In genomic region chr4:130662979-130663725, GRCm38 (mm10) we compare ENCODE assay signal across 8 mouse cellular contexts. TPM values are rescaled to one million over a fixed set of nuclear protein-coding genes. Genes with fewer than 3 reads are reported as not detected.
DNase-seq lines count a peak whose midpoint lies in the region; ATAC-seq and TF ChIP-seq lines count a peak whose summit lies in the region.

TSS of gene Pum1 (plus strand) at chr4:130663321.

- peaks cover 4 to 31% of the 10 kb centered on the region in 2 experiments; a peak in 3 of 4 replicates for H3K36me3 ChIP-seq in MEL (ENCODE audit: control insufficient read depth in 1 of 2, insufficient read depth in 2 of 2, low read length in 2 of 2)
- H3K36me3 ChIP-seq in lung, embryonic 16.5 days (ENCODE audit: control insufficient read depth, insufficient read depth, low read length): no peaks in the 10 kb centered on the region

- under 1% methylated on average over 88 of the region's 90 CpGs for WGBS in cerebellum, adult 2 months
- WGBS in lung, embryonic 16.5 days: under 1% methylated on average over 78 of the region's 90 CpGs

- TF ChIP-seq CTCF in MEL (IDR thresholded peaks at IDR 0.05 in 2 of 3, conservative IDR thresholded peaks at IDR 0.05 in 1 of 3; ENCODE audit: control insufficient read depth in 1 of 3, insufficient read depth in 1 of 3, low read depth in 2 of 3, low read length in 3 of 3, poor library complexity in 1 of 3, severe bottlenecking in 1 of 3): no peak
- TF ChIP-seq CTCF in cerebellum, adult 2 months (IDR thresholded peaks at IDR 0.05; ENCODE audit: borderline replicate concordance, insufficient read depth, low read depth, low read length): no peak

- TF ChIP-seq POLR2A in MEL (IDR thresholded peaks at IDR 0.05; ENCODE audit: control insufficient read depth in 1 of 2, insufficient read depth in 1 of 2, low read depth in 1 of 2, low read length in 2 of 2, poor library complexity in 1 of 2): peak; percentile 84 to 86
- TF ChIP-seq POLR2A in cerebellum, adult 2 months (IDR thresholded peaks at IDR 0.05; ENCODE audit: borderline replicate concordance, insufficient read depth, low read length): peak; percentile 81

- peaks cover 45% of the 10 kb centered on the region for H3K79me2 ChIP-seq in MEL (ENCODE audit: control insufficient read depth, insufficient read depth, low read length, poor library complexity)

- H3K27me3 ChIP-seq in MEL (ENCODE audit: control insufficient read depth in 1 of 2, insufficient read depth in 2 of 2, low read length in 2 of 2): no peaks in the 10 kb centered on the region
- H3K27me3 ChIP-seq in cerebellum, adult 2 months (ENCODE audit: control insufficient read depth, insufficient read depth, low read length): no peaks in the 10 kb centered on the region
- H3K27me3 ChIP-seq in lung, embryonic 16.5 days (ENCODE audit: control insufficient read depth, insufficient read depth, low read depth, low read length): no peaks in the 10 kb centered on the region

- no peak for TF ChIP-seq RAD21 in MEL (IDR thresholded peaks at IDR 0.05; ENCODE audit: low read depth, low read length)

- H3K4me2 ChIP-seq in lung, embryonic 16.5 days (ENCODE audit: low read depth, low read length): peak within 1 kb of the TSS; percentile 82

- H3K9ac ChIP-seq in MEL (ENCODE audit: control insufficient read depth, low read depth, low read length, poor library complexity, severe bottlenecking): peak within 1 kb of the TSS; percentile 95
- H3K9ac ChIP-seq in lung, embryonic 16.5 days (ENCODE audit: low read length): peak within 1 kb of the TSS; percentile 99

- DNase-seq in MEL (ENCODE audit: low read depth, low spot score): peak; percentile 93
- peak; percentile 88 to 91 for DNase-seq in cerebellum, adult 2 months
- DNase-seq in forelimb bud, embryonic 11.5 days (ENCODE audit: low read depth, low spot score): peak; percentile 94
- DNase-seq in layer of hippocampus, adult 9-10 months (ENCODE audit: low spot score): peak; percentile 25
- peak; percentile 62 for DNase-seq in ovary, postnatal 10 days (ENCODE audit: low spot score)
- peak; percentile 90 to 91 for DNase-seq in thymus, postnatal 10 days (ENCODE audit: low spot score in 2 of 2)

- peak; percentile 80 to 81 for ATAC-seq in hematopoietic stem cell, adult 5-6 weeks (replicated peaks in 1 of 2; ENCODE audit: insufficient read depth in 1 of 2, low FRiP score in 2 of 2, low TSS enrichment in 1 of 2, low read depth in 1 of 2, poor library complexity in 2 of 2, severe bottlenecking in 2 of 2)
- ATAC-seq in lung, embryonic 16.5 days (ENCODE audit: low read depth): peak; percentile 95

- no peak for TF ChIP-seq EP300 in MEL (IDR thresholded peaks at IDR 0.05; ENCODE audit: low read depth in 1 of 2, low read length in 2 of 2)

- peak within 1 kb of the TSS; percentile 96 to 98 for H3K4me3 ChIP-seq in MEL (ENCODE audit: control insufficient read depth in 1 of 2, insufficient read depth in 1 of 2, low read depth in 2 of 2, low read length in 2 of 2)
- peak within 1 kb of the TSS; percentile 72 for H3K4me3 ChIP-seq in cerebellum, adult 2 months (replicated peaks; ENCODE audit: insufficient read depth, low read depth, low read length)
- peak within 1 kb of the TSS; percentile 100 for H3K4me3 ChIP-seq in lung, embryonic 16.5 days (ENCODE audit: low read length)

- peaks cover 8 to 10% of the 10 kb centered on the region in 2 experiments; a peak in 3 of 4 replicates for H3K4me1 ChIP-seq in MEL (ENCODE audit: control insufficient read depth in 1 of 2, insufficient read depth in 2 of 2, low read length in 2 of 2)
- H3K4me1 ChIP-seq in cerebellum, adult 2 months (ENCODE audit: control insufficient read depth, insufficient read depth, low read length): no peaks in the 10 kb centered on the region; the same call in none of the 2 replicates
- H3K4me1 ChIP-seq in lung, embryonic 16.5 days (replicated peaks; ENCODE audit: control insufficient read depth, insufficient read depth, low read length): peaks cover 21% of the 10 kb centered on the region

- no peaks in the 10 kb centered on the region for H3K9me3 ChIP-seq in MEL (replicated peaks; ENCODE audit: insufficient read depth, low read length)
- H3K9me3 ChIP-seq in lung, embryonic 16.5 days (ENCODE audit: control insufficient read depth, low read length): no peaks in the 10 kb centered on the region

- peak within 1 kb of the TSS; percentile 91 for H3K27ac ChIP-seq in MEL (ENCODE audit: control insufficient read depth, low read depth, low read length)
- peak within 1 kb of the TSS; percentile 57 for H3K27ac ChIP-seq in cerebellum, adult 2 months (ENCODE audit: insufficient read depth, low read length)
- peak within 1 kb of the TSS; percentile 96 for H3K27ac ChIP-seq in lung, embryonic 16.5 days (ENCODE audit: low read length)

TF ChIP-seq in MEL, 35 proteins besides CTCF, POLR2A, EP300 and RAD21:
- TF ChIP-seq HCFC1 (IDR thresholded peaks at IDR 0.05; ENCODE audit: low read depth, low read length) (peak; percentile 79), GATA1 (IDR thresholded peaks at IDR 0.05; ENCODE audit: low read depth, low read length) (no peak), TAL1 (IDR thresholded peaks at IDR 0.05; ENCODE audit: low read length) (no peak), UBTF (IDR thresholded peaks at IDR 0.05; ENCODE audit: borderline replicate concordance, insufficient read depth, low read depth, low read length) (0 out of 2 replicates have a peak, but pooled peaks have one; percentile 47), MAX (IDR thresholded peaks at IDR 0.05; ENCODE audit: low read length) (peak; percentile 59; the same call in 1 of the 2 replicates), KAT2A (conservative IDR thresholded peaks at IDR 0.05; ENCODE audit: low read depth, low read length) (no peak; the same call in 1 of the 2 replicates), ZKSCAN1 (IDR thresholded peaks at IDR 0.05; ENCODE audit: low read depth, low read length) (no peak), RCOR1 (IDR thresholded peaks at IDR 0.05; ENCODE audit: low read depth, low read length) (no peak), MAFK (IDR thresholded peaks at IDR 0.05; ENCODE audit: borderline replicate concordance, low read depth, low read length) (no peak), ELF1 (IDR thresholded peaks at IDR 0.05; ENCODE audit: low read depth, low read length) (no peak), SIN3A (IDR thresholded peaks at IDR 0.05; ENCODE audit: low read length) (no peak; the same call in 1 of the 2 replicates), MAZ (IDR thresholded peaks at IDR 0.05; ENCODE audit: low read depth, low read length) (no peak; the same call in 1 of the 2 replicates), MEF2A (IDR thresholded peaks at IDR 0.05; ENCODE audit: extremely low read depth, insufficient replicate concordance, low read depth, low read length, poor library complexity, severe bottlenecking) (no peak), CHD2 (IDR thresholded peaks at IDR 0.05; ENCODE audit: low read length) (no peak), POLR2AphosphoS2 (IDR thresholded peaks at IDR 0.05; ENCODE audit: low read length) (peak; percentile 80), ZMIZ1 (IDR thresholded peaks at IDR 0.05; ENCODE audit: low read depth, low read length) (peak; percentile 79), MYC (IDR thresholded peaks at IDR 0.05; ENCODE audit: low read depth, low read length) (peak; percentile 57), ETS1 (IDR thresholded peaks at IDR 0.05; ENCODE audit: low read depth, low read length) (no peak), E2F4 (IDR thresholded peaks at IDR 0.05; ENCODE audit: borderline replicate concordance, low read depth, low read length) (no peak), GABPA (IDR thresholded peaks at IDR 0.05; ENCODE audit: low read depth, low read length) (no peak), MXI1 (IDR thresholded peaks at IDR 0.05; ENCODE audit: low read depth, low read length) (peak; percentile 71), POLR2AphosphoS5 (IDR thresholded peaks at IDR 0.05; ENCODE audit: borderline replicate concordance, low read depth, low read length) (no peak), SMC3 (IDR thresholded peaks at IDR 0.05; ENCODE audit: low read depth, low read length) (no peak), TBP (IDR thresholded peaks at IDR 0.05; ENCODE audit: low read depth, low read length) (peak; percentile 51; the same call in 1 of the 2 replicates), TCF12 (IDR thresholded peaks at IDR 0.05; ENCODE audit: low read depth, low read length) (peak; percentile 44; the same call in 1 of the 2 replicates), MYB (IDR thresholded peaks at IDR 0.05; ENCODE audit: low read depth, low read length) (no peak), NRF1 (IDR thresholded peaks at IDR 0.05; ENCODE audit: insufficient read depth, low read depth, low read length, poor library complexity, severe bottlenecking) (peak; percentile 38; the same call in 1 of the 2 replicates), ZC3H11A (IDR thresholded peaks at IDR 0.05; ENCODE audit: low read depth, low read length) (no peak), USF2 (IDR thresholded peaks at IDR 0.05; ENCODE audit: borderline replicate concordance in 1 of 2, insufficient read depth in 1 of 2, low read depth in 1 of 2, low read length in 2 of 2) (no peak), NELFE (IDR thresholded peaks at IDR 0.05; ENCODE audit: low read depth, low read length) (peak; percentile 86), ZNF384 (IDR thresholded peaks at IDR 0.05; ENCODE audit: low read depth, low read length) (no peak), USF1 (IDR thresholded peaks at IDR 0.05; ENCODE audit: low read depth, low read length) (no peak), JUND (IDR thresholded peaks at IDR 0.05; ENCODE audit: low read depth, low read length) (no peak), BHLHE40 (IDR thresholded peaks at IDR 0.05; ENCODE audit: borderline replicate concordance, low read depth, low read length) (no peak), CHD1 (IDR thresholded peaks at IDR 0.05; ENCODE audit: low read depth, low read length) (no peak)

RNA-seq across cellular contexts. Expression of gene Pum1, which starts in this region (rescaled TPM):
- total RNA-seq in MEL (2012; rRNA removed): 31.9 and 35.8 TPM in 2 replicates
- polyA plus RNA-seq in MEL (2012; ENCODE audit: insufficient read depth in 1 of 2, insufficient read length in 2 of 2, low read depth in 1 of 2, low replicate concordance in 2 of 2, missing spikeins in 1 of 2): 10 to 100 TPM; 36.1 to 46.2 TPM
- 49.6 and 53.0 TPM in 2 replicates for polyA plus RNA-seq in cerebellum, adult 2 months (2012; rRNA removed)
- 72.0 and 81.9 TPM in 2 replicates for total RNA-seq in hematopoietic stem cell, adult 5-6 weeks (2017)
- 80.3 and 84.2 TPM in 2 replicates for polyA plus RNA-seq in lung, embryonic 16.5 days (2015; fragmentation: Nextera tagmentation; extraction: Ambion mirVana)

Comparison
In these comparisons a context has a peak if more than half of its experiments do, and no peak if none do; other contexts are left out.
1. Peak in every context shown above with its lines: DNase-seq, ATAC-seq, H3K4me3 ChIP-seq and H3K27ac ChIP-seq.
2. DNase-seq: peak in every context shown above with its lines; median percentile 94 in forelimb bud, embryonic 11.5 days; 93 in MEL; 90 in thymus, postnatal 10 days; 90 in cerebellum, adult 2 months; 62 in ovary, postnatal 10 days; 25 in layer of hippocampus, adult 9-10 months.